Mouse (Mus musculus) retina, adult 2 months (tissue): ENCODE measurements around the gene Map4k1.
A peak's percentile ranks its signal among the peaks of the same experiment; 100 is the strongest.

Source experiments
- DNase-seq: peaks from one replicate; pipeline ENCODE4 v3.0.0-alpha.2; 2012; ENCODE audit warnings: low read depth, low spot score

The Map4k1 gene

DNA sequence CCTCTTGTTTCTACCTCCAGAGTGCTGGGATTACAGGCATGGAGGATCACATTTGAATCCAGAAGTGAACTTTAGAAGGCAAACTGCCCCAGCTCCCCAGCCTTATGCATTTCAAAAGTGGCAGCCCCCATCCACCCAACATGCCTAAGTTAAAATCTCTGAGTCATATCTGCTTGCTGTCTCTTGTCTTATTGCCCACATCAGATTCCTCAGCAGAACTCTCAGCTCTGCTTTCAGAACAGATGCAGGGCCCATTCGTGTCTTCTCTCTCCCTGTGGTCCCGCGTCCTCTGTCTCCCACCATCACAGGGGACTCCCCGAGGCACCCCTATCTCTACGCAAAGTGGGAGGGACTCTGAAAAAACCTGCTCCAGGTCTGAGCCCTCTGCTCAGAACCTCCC, 44.3 kb downstream of the Map4k1 start:
- DNase-seq: no peak

- no peak for DNase-seq
These were observed 45.0 kb downstream of the Map4k1 start for GRCm38 (mm10) chr7:29026811-29027210.

- no peak for DNase-seq
These were observed 46.9 kb downstream of the Map4k1 start for GRCm38 (mm10) chr7:29028761-29029160.

GRCm38 (mm10) chr7:29029690-29030656, 48.1 kb downstream of the Map4k1 start:
- DNase-seq: no peak

GRCm38 (mm10) chr7:29031641-29032040, 49.8 kb downstream of the Map4k1 start:
- DNase-seq: no peak

DNA sequence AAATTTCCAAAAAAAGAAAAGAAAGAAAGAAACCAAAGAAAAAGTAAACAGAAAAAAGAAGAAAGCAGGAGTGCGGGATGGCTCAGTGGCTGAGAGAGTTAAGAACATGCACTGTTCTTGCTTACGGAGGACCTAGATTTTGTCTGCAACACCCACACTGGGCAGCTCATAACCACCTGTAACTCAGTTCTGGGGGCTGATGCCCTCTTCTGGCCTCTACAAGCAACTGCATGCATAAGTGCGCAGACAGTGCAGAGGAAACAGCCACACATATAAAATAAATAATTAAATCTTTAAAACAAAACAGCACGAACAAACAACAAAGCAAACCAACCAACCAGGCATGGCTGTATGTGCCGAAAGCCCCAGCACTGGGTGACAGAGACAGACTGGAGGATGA, 50.8 kb downstream of the Map4k1 start:
- DNase-seq: no peak

GRCm38 (mm10) chr7:29037261-29037660, 55.4 kb downstream of the Map4k1 start:
- DNase-seq: no peak

GRCm38 (mm10) chr7:29039604-29039984, 57.7 kb downstream of the Map4k1 start:
- DNase-seq: peak; percentile 72

GRCm38 (mm10) chr7:29039985-29040661, 58.3 kb downstream of the Map4k1 start:
- no peak for DNase-seq

- DNase-seq: no peak
These were observed 59.3 kb downstream of the Map4k1 start for GRCm38 (mm10) chr7:29041194-29041593.

DNA sequence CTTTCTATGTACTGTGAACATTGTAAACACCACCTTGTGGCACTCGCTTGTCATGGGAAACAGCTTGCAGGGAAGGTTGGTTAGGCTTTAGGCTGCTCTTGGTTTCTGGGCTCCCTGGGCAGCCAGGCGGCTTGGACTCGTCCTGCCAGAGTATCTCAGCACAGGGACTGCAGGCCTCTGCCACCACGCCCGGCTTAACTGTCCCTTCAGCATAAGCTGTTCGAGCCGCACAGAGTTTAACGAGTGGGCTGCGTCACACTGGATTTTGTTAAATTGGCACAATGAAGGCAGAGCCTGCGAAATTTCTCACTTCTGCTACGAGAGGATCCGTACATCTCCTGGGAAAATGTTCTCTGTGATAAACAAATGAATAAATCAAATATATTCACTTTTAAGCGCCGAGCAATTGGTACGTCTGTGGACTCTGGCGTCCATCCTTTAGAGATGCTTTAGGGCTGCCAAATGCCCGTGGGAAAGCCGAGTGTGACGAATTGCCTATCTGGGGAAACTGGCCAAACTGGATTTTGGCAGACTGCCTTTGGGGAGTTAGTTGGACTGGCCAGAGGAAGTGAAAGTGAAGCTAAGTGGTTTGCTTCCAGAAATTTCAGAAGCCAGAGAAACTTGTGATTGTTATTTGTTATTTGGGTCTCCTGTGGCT, 61.3 kb downstream of the Map4k1 start:
- DNase-seq: no peak

DNA sequence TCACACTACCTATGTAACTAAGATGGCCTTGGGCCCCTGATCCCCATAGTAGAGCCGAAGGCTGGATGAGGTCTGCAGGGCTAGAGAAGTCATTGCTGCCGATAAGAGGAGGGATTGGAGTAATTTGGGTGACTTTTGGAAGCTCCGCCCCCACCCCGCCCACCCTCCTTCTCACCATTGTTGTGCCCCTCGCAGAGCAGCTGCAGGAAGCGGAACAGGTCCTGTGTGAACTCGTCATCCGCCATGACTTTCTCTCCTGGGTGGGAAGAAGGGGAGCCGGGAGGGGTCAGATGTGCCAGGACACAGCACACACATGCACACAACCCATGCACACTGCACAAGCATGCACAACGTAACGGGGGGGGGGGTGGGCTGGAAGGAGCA, 61.8 kb downstream of the Map4k1 start:
- DNase-seq: no peak

DNA sequence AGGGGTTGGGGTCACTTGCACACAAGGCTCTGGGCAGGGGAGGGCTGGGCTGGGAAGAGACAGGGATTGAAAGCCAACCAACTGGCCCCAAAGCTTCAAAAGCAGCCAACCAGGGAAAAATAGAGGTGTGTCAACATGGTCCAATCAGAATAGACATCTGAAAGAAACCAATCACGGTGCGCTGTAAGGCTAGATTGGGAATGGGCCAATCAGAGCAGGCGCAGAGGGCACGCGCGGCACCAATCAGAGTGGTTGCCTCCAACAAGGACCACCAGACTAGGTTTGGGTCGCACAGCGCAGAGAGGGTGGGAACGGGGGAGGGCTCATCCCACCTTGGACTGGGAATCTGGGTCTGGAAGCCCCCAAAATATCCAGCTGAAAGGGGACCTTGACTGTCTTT, 62.5 kb downstream of the Map4k1 start:
- no peak for DNase-seq

GRCm38 (mm10) chr7:29046533-29046932, 64.7 kb downstream of the Map4k1 start:
- DNase-seq: no peak

GRCm38 (mm10) chr7:29048070-29048469, 66.2 kb downstream of the Map4k1 start:
- no peak for DNase-seq

DNA sequence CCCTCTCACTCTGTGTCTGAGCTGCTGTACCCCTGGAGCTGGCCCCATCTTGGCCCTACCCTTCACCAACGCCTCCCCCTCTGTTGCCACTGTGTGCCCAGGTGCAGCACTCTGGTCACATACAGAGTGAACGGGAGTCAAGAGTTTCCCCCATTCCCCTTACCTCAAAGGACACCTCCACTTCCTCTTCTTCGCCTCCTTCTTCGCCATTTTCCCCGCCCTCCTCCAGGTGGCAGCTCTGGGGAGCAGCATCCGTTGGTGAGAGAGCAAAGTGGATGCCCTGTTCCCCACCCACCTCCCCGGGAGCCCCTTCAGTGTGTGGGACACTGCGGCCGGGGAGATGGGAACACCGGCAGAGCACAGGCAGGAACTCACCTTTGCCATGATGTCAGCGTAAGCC, 66.8 kb downstream of the Map4k1 start:
- DNase-seq: no peak

DNA sequence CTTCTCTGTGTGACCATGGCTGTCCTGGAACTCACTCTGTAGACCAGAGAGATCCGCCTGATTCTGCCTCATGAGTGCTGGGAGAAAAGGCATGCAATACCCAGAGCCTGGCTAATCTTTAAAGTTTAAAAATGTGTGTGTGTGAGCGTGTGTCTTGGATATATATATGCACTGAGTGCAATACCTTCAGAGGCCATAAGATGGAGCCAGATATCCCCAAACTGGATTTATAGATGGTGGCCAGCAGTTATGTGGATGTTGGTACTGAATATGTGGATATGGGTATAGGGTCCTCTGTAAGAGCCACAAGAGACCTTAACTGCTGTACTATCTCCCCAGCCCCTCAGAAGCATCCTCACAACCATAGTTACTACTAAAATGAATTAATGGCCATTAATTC, 68.9 kb downstream of the Map4k1 start:
- no peak for DNase-seq

DNA sequence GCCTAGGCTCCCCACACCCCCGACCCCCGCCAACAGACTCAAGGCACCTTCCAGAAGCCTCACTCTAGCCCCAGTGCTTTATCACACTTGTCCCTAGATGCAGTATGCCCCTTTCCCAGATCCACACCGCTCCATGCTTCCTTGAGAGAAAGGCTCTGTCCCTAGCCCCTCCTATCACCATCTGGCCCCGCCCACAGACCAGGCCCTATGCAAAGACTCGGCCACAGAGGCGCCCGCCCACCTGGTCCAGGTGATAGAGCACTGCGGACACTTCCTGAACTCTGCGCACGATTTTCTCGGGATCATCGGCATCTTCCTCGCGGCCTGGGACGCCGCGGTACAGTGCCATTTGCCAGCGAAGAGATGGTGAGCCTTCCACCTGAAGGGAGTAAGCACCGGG, 71.0 kb downstream of the Map4k1 start:
- no peak for DNase-seq
